Mouse (Mus musculus) megakaryocyte, embryonic 14.5 days (primary cell): ENCODE data around the gene Hist1h4d.

Experiments used
- FLI1 ChIP-seq: IDR thresholded peaks from 2 replicates; pipeline ENCODE4 v1.6.1; 2012; ENCODE audit warnings: low read length, inconsistent platforms, mixed read lengths
- GATA1 ChIP-seq: IDR thresholded peaks from 3 replicates; pipeline ENCODE4 v1.6.1; 2012; ENCODE audit warnings: mixed read lengths, low read length, inconsistent platforms, borderline replicate concordance

- no peak for TF ChIP-seq GATA1
- no peak for TF ChIP-seq FLI1
Observed at GRCm38 (mm10) chr13:23591206-23591605, 9.8 kb downstream of the Hist1h4d start.
